Mouse (Mus musculus): Measurements from ENCODE around the gene Timm8a2. TPM values are rescaled to one million over a fixed set of nuclear protein-coding genes. Genes with fewer than 3 reads are reported as not detected.

The Timm8a2 gene
- total RNA-seq (2021) = under 1 TPM in 1 of 2 experiments, not detected in 1; 0.44 TPM

DNA sequence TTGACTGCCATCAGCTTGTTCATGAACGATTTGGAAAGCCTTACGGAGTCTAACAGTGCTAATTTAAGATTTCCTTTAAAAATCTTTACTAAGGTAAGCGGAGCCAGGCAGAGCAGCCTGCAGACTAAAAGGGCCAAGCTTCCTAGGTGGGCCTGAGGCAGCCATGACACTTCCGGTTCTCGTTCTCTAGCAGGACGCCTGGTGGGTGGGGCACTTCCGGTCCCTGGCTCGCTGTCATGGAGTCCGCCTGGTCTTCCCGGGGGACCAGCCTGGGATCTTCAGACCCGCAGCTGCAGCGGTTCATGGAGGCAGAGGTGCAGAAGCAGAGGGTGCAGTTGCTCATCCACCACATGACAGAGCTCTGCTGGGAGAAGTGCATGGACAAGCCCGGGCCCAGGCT, at the start of gene Timm8a2:
TSS of gene Timm8a2 (plus strand) at position 224 of the 400 bp plus-strand sequence.
- DNase-seq = no peak
- intact Hi-C loops (cut with DNase I) = no loop called here

DNA sequence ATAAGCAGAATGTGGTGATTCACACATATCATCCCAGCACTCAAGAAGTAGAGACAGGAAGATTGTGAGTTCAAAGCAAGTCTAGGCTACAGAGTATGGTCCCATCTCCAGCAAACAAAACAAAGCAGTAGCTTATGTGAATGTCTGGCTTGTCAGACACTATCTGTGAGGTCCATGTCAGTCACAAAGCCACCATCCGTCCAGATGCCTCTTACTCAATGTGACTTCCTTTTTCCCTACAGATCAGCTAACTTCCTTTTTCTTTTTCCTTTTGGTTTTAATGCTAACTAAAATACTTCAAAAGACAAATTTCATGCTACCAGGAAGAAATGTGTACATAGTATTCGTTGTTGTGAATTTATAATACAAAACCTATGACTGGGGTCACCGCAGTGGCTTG, 49.0 kb upstream of the Timm8a2 start:
- DNase-seq = no peak

DNA sequence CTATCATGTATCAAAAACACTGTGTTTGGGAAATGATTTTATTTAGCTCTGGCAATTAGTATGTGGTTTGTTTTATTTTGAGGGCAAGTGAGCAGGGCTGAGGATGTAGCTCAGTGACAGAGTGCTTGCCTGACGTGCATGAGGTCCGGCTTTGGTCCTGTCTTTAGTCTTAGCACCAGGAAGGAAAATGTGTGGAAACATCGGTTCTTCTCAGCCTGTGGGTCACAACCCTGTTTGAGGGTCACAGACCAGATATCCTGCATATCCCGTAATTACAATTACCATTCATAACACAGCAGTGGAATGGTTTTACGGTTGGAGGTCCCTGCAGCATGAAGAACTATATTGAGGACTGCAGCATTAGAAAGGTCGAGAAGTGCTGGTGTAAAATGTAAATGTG, 48.4 kb upstream of the Timm8a2 start:
- intact Hi-C loops (cut with DNase I) = no loop called here
- DNase-seq = no peak

More for the DNA sequence above, 49.0 kb upstream of the Timm8a2 start:
- intact Hi-C loops (cut with DNase I) = no loop called here

DNA sequence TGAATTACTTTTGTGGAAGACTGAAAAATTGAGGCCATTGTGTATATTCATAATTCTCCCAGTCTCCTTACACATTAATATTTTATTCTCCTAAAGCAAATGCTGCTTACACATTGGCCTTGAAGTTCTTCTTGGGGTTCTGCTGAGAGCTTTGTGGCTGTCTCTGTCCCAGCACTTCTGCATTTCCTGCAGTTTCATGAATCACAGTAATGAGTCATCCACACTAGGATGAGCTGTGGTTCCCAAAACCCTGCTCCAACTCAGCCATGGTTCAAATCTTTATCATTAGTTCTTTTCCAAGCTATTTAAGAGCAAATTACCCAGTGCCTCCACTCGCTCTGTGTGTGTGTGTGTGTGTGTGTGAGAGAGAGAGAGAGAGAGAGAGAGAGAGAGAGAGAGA, 47.2 kb upstream of the Timm8a2 start:
- DNase-seq = no peak
- intact Hi-C loops (cut with DNase I) = no loop called here

DNA sequence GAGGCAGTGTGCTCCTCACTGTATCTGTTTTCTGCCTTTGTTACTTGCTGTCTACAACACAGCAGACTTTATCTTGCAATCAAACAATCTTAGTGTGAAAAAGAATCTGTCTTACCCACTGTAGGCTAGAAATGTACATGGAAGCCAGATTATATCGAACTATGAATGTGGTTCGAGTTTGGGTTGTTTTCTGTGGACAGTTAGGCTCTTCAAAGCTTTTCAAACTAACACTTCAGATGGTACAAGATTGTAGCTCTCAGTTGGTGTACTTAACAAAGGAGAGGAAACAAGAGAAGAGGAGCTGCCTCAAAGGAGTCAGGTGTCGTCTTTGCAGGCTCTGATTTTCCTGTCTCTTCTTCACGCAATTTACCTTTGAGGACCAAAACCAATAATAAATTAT, 46.8 kb upstream of the Timm8a2 start:
- DNase-seq = no peak
- intact Hi-C loops (cut with DNase I) = no loop called here

DNA sequence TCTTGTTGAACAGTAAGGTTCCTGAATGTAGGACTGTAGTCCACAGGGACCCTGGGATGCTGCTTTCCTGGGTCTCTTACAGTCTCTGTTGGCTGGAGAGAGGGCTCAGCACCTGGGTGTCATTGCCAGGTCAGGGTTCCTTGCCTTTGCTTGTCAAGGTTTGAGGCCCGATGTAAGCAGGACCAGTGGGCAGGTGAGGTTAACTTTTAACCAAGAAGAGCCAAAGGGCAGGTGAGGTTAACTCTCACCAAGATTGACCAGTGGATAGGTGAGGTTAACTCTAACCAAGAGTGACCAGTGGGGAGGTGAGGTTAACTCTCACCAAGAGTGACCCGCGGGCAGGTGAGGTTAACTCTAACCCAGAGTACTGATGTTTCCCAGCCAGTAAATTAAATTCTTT, 45.1 kb upstream of the Timm8a2 start:
- DNase-seq = no peak
- intact Hi-C loops (cut with DNase I) = no loop called here

DNA sequence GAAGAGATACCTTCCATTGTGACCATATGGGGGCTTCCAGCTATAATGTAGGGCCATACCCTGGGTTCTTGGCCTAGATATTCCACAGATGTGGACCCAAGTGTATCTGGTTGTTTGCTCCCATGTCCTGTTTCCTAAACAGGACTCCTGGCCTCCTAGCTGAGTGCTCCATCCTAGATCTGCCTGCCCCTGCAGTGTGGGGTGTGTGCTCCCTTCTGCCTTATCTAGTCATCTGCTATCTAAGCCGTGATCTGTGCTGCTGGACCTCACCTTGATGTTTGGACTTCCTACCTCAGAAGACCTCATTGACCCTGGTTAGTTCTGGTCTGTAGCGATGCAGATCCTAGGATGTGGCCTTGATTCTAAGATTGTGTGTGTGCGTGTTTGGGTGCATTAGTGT, 44.6 kb upstream of the Timm8a2 start:
- intact Hi-C loops (cut with DNase I) = no loop called here

DNA sequence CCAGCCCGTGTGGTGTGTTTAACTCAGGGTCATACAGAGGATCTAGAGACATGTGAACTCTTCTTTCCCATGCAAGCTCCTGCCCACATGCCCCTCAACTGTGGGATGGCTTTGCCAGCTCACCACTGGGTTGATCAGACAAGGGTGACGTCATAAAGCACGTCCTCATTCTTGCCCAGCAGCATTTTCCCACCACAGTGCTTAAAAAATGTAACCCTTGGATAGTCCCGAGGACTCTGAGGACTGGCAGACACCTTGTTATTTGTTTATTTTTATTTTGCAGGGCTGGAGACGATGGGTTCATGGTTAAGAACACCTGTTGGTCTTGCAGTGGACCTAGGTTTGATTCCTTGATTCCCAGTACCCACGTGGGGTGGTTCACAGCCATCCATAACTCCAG, 43.6 kb upstream of the Timm8a2 start:
- no peak for DNase-seq
- intact Hi-C loops (cut with DNase I) = no loop called here

More for the DNA sequence above, 44.6 kb upstream of the Timm8a2 start:
- DNase-seq = no peak

DNA sequence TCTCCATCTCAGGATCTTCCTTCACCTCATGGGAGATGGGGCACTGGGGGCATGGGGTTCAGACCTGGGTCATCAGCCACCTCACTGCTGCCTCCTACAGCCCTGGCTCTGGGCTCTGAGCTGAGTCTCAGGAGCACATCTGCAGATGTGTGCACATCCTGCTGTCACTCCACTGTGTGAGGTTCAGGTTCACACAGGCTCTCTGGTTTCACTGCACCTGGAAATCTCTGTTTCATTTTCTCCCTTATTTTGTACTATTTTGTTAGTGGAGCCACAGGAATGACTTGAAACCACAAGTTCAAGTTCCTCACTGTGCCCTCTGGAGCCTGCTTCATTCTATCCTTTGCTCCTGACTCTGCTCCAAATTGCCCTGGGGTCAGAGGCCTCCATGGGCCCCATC, 42.6 kb upstream of the Timm8a2 start:
- no peak for DNase-seq
- intact Hi-C loops (cut with DNase I) = no loop called here

DNA sequence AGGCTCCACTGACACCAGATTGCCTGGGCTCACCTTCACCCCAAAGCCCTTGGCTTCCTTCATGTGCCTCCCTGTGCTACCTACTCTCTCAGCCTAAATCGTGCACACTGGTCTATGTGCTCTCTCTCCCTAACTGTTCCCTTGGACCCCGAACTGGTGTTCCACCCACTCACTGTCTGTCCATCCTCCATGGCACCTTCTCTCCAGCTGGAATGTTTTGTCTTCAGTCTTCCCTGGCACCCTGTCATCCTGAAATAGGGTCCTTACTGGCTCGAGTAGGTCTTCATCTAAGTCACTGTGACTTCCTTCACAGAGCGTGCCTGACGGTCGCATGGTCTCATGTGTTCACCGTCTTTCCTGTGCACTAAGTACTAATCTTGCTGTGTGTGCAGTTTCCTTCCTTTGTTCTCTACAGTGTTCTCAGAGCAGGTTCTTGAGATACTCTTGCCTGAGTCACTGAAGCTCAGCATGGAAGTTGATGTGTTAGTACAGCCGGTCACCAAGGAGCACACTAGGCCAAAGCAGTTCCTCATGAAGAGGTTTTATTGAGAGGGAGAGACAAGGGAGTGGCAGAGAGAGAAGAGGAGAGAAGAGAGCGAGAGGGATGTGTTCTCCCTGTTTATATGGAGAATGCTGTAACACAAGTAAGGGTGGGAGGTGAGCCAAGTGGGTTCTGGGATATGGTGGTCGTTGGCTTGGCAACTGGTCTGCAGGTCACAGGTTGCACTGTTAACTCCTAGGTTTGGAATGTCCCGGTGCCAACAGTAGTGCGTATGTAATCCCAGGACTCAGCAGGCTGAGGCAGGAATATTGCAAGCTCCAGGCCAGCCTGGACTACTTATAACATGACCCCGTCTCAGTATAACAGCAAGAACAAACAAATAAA, 41.8 kb upstream of the Timm8a2 start:
- intact Hi-C loops (cut with DNase I) = no loop called here
- no peak for DNase-seq

DNA sequence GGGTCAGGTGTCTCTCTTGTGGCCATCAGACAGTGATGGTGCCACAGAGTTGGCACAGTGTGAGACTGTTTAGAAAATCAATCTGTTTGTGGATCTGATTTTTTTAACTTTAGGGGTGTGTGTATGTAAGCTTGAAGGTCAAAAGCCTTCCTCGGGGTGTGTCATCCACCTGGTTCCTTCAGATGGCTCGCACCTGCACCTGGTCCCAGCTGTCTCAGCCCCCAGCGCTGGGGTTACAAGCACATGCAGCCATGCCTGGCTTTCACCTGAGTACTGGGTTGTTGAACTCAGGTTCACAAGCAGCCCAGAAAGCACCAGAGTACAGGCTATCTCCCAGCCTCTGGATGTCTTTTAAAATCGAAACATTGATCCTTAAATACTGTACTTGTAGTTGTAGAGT, 40.9 kb upstream of the Timm8a2 start:
- no peak for DNase-seq
- intact Hi-C loops (cut with DNase I) = no loop called here

DNA sequence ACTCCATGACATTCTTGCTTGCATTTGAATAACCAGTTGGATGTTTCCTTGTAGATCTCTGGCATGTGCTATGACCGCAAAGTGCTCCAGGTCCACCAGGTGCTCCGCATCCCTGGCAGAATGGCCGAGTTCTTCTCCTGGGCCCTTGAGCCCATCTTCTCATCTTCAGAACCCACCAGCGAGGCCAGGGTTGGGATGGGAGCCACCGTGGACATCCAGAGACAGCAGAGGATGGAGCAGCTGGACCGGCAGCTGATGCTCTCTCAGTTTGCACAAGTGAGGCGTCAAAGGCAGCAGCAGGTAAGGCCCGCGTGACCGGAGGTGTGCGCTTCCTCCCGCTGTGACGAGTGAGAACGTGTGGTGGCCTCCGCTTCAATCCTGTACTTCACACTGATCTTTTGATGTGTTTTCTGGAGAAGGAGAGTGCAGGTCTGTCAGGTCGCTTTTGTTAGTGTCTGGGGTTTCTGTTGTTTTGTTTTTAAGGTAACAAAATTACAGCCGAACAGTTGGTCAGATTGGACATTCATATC, 40.2 kb upstream of the Timm8a2 start:
- intact Hi-C loops (cut with DNase I) = no loop called here
- no peak for DNase-seq

DNA sequence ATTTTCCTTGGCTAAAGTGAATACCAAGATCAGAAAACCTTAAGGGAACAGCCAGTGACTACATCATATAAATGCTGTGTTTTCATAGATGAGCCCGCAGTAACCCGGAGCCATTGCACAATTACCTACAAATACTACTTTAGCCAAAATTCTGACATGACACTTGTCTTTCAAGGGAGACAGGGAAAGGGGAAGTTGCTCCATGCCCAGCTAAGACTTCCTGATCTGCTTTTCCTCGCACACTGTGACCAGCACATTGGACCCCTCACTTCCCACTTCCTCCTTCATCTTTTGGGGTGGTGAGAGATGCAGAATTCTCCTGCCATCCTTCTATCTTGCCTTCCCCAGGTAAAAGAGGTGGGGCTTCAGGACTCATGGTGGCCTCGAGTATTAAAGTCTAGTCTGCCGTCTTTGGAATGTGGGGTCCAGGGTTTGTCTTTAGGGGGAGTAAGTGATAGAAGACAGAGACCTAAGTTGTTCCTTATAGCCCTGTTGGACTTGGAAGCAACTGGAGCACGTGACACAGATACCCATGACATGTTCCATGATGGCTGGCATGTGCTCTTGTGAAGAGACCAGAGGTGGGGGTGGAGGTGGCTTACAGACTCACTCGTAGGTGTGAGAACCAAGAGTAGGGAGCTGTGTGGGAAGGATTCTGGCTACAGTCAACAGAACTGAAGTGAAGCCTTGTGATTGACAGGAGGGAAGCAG, 39.5 kb upstream of the Timm8a2 start:
- DNase-seq = no peak
- intact Hi-C loops (cut with DNase I) = no loop called here

DNA sequence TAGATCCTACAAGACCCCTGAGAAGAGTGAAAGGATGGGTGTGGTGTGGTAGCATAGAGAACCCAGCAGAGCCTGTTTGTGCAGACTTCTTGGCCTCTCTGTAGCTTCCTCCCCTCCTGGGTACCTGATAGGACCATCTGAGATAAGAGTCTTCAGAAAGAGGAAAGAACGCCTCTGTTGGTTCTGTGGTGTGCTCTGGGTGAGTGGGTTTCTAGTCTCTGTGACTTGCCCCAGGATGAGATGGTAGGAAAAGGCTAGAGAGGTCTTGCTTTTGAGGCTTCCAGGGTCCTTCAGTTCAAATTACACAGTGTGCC, 39.0 kb upstream of the Timm8a2 start:
- intact Hi-C loops (cut with DNase I) = no loop called here
- DNase-seq = no peak

DNA sequence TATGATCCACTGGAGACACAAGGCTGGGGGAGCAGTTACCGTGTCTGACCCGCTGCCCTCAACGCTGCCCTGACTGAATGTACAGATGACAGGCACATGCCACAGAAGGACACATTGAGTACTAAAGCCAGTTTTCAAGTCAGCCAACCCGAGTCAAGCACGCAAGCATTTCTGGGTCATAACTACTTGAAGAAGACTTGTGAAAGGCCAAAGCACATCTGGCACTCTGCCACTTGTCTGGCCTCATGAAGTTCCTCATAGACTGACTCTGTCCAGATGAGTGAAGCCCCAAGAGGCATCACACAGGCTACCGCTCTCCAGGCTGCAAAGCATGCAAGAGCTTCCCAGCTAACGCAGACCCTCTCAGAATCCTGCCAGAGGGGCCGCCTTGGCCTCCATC, 37.7 kb upstream of the Timm8a2 start:
- DNase-seq = peak; percentile 24
- intact Hi-C loops (cut with DNase I) = no loop called here

DNA sequence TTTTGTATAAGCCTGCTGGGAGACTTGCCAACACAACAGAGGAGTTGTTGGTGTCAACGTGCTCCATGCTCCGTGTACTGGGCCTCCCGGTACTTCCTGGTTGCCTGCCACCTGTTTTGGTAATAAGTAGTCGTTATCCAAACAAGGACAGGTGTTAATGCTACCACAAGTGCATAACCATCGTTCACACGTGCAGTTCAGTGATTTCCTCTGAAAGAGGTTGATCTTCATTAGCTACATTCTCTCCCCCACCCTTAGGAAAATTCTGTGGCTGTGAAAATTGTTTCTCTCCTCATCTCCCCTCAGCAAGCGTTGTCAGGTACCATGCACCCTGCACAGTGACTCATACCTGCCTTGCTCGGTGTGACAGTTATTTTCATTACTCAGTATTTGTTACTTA, 35.0 kb upstream of the Timm8a2 start:
- no peak for DNase-seq
- intact Hi-C loops (cut with DNase I) = no loop called here

DNA sequence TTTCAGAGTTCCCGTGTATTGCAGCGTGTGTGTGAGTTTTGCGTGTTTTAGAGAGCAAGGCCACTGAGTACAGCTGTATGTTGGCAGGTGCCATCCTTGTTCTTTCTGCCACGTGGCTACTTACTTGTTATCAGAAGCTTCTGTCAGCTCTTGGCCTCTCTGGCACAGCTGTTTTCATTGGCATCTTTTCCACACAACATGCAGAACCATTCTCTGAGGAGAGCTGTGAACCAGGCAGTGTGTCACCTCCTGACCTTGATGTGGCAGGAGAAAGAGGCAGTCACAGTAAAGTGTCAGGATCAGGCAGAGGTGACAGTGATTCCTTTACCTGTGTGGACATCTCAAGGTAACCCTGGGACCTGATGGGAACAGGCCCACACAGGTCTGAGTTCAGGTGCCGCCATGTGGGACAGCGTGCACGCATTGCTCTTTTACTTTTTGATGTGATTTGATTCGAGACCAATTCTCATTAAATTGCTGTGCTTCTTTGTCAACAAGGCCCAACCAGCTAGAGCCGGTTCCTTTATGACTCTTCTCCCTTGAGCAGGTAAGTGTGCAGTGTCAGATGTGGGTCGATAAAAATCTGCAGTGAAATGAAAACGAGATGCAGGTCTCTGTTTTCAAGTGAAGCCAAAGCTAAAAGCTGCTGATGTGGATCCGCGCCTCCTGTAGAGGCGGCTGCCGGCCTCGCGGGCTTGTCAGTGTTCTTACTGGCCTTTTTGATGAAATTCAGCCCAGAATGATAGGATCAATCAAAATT, 33.9 kb upstream of the Timm8a2 start:
- no peak for DNase-seq
- intact Hi-C loops (cut with DNase I) = no loop called here

DNA sequence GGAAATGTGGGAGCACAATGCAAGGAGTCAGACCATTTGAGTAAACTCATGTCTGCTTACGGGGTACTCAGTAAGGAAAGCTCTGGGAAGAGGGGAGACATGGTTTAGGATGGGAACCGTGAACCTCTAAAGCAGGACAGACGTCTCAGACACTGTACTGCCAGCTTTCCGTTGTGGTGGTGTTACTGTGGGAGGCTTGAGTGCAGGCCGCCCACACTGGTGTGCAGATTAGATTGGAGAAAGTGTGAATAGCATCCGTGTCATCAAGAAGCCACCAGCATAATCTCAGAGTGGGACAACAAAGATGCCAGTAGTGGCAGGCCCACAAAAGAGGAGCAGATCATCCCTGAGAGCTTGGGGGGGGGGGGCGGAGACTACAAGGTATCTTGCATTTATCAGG, 32.2 kb upstream of the Timm8a2 start:
- intact Hi-C loops (cut with DNase I) = no loop called here
- no peak for DNase-seq

DNA sequence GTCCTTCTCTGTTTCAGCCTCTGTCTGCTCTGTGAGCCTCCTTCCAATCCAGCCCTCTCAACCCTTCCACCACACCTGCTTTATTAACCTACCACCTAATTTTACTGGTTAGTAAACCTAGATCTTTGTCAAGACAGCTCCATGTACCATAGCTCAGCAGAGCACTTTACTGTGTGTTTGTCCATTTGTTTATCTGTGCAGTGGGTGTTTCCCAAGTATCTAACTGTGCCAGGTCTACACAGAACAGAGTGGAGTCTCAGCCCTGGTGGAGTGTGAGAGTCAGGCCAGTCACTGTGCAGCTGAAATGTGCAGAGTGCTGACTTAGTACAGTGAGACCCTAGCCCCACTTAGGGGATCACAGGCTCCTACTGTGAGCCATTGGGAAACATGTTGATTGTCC, 30.7 kb upstream of the Timm8a2 start:
- intact Hi-C loops (cut with DNase I) = no loop called here

DNA sequence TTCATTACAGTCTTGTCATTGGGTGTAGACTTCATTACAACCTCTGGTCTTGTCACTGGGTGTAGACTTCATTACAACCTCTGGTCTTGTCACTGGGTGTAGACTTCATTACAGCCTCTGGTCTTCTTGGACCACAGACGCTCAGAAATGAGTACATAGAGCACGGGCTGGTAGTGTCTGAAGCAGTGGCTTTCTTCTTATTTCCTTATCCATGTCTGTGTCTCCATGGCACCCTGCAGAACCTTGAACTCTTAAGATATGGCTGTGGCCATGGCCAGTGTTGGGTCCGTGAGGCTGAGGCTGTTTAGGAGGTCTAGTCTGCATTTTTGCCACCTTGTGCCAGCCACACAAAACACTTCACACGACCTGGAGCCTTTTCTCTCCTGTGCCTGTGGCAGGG, 26.2 kb upstream of the Timm8a2 start:
- intact Hi-C loops (cut with DNase I) = no loop called here
- no peak for DNase-seq

More for the DNA sequence above, 30.7 kb upstream of the Timm8a2 start:
- no peak for DNase-seq

DNA sequence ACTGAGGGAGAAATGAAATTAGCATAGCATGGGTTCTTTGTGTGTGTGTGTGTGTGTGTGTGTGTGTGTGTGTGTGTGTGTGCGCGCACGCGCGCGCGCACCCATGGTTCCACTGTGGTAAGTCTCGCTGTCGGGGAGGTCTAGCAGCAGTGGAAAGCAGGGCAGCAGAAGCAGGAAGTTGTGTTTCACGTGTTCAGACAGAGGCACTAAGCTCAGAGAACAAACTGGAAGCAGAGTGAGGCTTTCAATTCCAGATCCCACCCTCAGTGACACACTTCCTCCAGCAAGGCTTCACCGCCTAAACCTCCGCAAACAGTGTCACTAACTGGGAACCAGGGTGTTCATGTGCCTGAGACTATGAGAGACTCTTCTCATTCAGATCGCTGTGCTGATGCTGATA, 25.0 kb upstream of the Timm8a2 start:
- intact Hi-C loops (cut with DNase I) = no loop called here
- DNase-seq = no peak

Data from left cerebral cortex, postnatal 4 days (tissue).